Mouse (Mus musculus) spleen, postnatal 10 days (tissue): ENCODE results near the gene Lcn2.
"Not testable (repeated sequence)": the region's sequence is repeated elsewhere in the genome, so short reads cannot be mapped to it uniquely, and the experiment has no call there.

ENCODE experiments used
- DNase-seq, 2 experiments: peaks; one replicate each; pipeline ENCODE4 v3.0.0; 2021 to 2022; ENCODE audit warnings: low spot score in 2 of 2

The Lcn2 gene

DNA sequence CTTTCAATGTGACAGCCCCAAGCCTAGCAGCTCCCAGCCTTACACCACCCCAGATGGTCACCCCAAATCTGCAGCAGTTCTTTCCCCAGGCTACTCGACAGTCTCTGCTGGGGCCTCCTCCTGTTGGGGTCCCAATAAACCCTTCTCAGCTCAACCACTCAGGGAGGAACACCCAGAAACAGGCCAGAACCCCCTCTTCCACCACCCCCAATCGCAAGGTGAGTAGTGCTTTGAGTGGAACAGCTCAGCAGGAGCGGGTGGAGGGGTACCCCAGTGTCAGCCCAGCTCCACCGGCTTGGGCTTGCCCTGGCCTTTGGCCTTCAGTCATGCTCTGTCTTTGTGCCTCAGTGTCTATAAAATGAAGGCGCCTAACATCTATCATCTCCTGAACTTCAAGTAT is 20.7 kb downstream of the Lcn2 start:
- DNase-seq = no peak

DNA sequence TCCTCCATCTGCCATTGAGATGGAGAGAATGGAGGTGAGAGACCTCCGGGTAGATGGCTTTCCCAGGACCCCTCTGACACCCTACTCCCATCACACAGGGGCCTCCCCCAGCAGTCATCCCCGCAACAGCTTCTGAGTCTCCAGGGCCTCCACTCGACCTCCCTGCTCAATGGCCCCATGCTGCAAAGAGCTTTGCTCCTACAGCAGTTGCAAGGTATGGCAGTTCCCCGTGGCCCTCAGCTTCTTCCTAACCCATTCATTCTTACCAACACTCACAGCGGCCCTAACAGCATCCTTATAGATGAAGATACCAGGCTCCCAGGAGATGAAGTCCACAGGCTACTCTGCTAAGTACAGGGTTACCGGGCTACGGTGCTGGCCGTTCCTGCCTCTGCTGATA is 23.9 kb downstream of the Lcn2 start:
- no peak for DNase-seq

DNA sequence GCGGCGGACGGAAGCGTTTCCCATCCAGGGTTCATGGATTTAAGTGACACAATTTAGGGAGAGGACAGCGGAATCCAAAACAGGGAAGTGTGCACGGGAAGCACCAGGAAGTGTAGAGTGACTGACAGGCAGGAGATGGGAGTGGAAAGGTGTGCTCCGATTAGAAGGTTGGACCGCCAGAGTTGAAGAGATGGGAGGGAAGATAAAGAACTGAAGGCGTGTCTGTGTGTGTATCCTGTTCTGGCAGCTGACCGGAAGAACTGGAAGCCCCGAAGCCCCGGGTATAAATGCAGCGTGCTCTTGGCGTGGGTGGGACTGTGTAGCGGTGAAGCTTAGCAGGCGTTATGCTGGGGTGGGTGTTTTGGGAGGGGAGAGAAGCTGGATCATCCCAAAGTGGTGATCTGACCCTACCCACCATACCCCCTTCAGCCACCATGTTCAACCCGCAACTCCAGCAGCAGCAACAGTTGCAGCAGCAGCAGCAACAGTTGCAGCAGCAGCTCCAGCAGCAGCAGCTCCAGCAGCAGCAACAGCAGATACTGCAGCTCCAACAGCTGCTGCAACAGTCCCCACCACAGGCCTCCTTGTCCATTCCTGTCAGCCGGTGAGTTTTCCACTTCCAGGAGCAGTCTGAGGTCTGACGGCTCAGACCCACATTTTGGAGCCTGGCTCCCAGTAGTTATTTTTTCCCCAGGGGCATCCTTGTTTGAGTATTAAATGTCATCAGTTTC is 24.5 kb downstream of the Lcn2 start:
- DNase-seq = peak in 1 of 2 experiments; percentile 43

DNA sequence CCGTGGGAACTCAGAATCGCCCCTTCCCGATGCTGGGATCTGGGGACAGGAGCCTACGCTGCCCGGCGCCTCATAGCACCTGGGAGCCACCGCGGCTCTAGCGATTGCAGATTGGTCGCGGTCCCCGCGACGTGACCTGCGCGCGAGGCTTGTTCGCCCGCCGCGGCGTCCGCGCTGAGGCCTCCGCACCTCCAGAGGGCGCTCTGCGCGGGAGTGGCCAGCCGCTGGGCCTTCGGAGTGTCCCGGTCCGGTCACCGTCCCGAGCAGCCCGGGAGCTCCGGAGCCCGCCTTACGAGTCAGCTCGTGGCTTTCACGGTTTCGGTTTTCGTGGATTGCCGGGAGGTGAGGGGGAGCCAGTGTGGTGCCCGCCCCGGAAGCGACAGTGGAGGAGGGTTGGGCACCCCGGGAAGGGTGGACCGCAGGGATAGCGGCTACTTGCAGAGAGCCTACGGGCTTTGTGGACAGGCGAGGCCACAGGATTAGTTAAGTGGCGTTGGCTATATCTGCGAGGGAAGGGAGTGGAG is 25.2 kb downstream of the Lcn2 start:
- DNase-seq = peak; percentile 92 to 97

DNA sequence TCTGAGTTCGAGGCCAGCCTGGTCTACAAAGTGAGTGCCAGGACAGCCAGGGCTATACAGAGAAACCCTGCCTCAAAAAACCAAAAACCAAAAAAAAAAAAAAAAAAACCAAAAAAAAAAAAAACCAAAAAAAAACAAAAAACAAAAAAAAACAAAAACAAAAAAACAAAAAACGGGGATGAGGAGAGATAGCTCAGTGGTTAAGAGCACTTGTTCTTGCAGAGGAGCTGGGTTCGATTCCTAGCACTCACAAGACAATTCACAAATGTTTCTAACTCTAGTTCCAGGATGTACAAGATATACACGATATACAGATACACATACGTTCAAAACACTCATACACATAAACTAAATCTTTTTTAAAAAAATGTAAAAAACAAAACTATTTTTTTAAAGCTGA is 25.8 kb downstream of the Lcn2 start:
- not testable (repeated sequence) for DNase-seq

DNA sequence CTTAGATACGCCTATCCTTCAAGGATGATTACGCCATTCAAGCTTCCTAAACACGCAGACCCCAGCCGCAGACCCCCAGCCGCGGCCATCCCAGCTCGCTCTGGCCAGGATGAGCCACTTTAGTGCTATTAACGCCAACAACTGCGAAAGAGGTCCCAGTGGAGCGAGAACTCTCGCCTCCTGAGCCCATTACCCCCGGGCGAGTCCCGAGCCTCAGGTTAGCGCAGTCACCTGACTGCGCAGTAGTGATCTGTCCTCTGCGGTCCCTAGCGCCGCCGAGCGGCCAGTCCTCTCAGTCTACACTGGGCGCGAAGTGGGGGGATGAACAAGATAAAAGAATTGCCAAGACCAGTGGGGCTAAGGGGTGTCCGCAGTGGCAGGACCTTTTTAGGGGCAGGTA is 26.6 kb downstream of the Lcn2 start:
- peak; percentile 80 to 89 for DNase-seq

DNA sequence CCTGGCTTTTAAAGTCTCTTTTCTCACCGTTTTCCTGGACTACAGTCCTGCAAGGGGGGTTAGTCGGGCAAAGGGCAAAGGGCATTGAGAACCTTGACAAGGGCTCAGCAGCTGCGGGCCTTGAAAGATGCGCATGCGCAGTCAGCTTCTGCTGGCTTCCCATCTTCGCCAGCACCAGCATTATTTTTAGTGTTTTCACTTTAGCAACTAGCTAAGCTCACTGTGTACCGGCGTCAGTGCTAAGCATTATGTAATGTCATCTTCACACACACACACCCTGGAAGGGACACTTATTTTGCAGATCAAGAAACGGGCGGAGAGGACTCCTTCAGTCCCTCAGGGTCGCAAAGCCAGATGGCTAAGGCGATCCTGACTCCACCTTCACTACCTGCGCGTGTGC is 27.3 kb downstream of the Lcn2 start:
- peak; percentile 62 to 78 for DNase-seq

DNA sequence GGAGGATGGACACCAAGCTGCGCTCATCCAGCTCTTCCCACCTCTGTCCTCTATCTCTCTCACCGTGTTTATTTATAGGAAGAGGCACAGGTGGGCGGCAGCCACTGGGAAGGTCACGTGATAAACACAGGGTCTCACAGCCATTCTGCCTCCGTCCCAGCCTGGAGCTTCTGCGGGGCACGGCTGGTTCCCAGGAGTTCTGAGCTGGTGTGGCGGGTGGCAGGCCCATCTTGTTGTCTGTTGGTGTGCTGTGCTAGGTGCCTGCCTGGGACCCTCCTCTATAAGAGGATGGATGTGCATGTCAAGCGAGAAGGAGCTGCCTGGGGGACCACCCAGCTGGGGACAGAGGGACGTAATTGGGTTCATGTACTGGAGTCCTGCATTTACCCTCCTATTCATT is 29.7 kb downstream of the Lcn2 start:
- no peak for DNase-seq

DNA sequence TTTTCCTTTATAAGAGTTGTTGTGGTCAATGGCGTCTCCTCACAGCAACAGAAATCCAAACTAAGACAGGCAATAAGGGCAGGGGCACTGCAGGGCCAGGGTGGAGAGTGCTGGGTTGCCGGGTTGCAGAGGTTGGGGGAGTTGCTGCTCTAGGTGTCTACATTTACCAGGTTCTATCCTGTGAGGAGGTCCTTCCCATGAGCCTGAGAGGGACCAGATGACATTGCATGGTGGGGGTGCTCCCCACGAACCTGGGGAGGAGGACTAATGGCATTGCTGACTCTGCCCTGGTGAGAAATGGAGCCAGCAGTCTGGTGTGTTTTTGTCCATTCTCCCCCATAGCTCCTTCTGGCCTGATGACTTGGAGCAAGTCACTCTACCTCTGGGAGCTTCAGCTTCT is 30.3 kb downstream of the Lcn2 start:
- DNase-seq = no peak

DNA sequence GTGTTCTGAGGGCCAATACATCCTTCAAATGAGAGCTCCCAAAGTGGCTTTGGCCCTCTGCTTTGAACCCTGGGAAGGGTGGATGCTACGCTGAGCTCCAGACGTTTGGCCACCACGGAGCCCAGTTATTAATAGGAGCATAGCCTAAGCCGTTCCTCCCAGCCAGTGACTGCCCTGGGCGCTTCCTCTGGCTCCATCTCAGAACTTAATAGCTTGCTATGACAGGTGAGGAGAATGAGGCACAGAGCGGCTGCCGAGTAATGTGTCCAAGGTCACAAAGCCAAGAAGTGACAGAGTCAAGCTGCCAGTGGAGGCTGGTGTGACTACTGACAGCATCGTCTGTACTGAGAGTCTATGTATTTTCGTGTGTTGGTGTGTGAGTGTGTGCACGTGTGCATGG is 31.8 kb downstream of the Lcn2 start:
- no peak for DNase-seq

DNA sequence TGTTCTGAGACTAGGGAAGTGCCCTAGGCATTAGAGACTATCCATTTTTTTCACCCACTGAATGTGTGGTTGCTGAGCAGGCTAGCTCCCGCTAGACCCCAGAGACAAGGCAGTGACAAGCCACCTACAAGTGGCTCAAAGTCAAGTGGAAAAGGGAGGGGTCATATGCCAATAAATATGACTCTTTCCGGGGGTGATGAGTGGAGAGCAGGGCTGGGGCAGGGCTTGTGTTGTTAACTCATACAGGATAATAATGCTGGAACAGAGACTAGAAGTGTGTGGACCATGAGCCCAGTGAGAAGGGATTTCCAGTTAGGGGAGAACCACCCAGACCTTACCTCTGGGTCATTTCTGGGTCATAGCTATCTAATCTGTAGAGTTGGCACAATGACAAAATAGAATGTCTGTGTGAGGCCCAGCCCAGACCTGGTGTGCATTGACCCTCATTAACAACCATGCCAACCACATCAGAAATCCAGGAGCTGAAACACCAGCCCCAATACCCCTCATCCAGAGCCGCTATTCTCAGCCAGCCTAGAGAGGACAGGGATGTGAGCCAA is 33.6 kb downstream of the Lcn2 start:
- no peak for DNase-seq

DNA sequence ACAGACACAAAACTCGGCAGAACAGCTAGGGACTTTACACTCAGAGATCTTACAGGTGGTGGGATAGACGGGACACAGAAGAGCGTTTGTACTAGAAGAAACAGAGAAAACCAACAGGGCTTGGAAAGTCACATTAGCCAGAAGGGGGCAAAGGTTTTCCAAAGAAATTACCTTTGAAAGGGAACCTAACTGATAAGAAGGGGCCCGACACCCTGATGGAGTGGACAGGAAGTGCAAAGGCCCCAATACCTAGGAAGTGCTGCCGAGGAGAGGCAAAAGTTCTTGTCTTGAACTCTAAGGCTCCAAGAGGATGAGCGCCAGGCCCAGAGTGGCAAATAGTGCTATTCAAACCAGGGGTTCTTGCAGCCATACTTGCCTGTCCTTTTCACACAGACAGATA is 34.2 kb downstream of the Lcn2 start:
- no peak for DNase-seq

DNA sequence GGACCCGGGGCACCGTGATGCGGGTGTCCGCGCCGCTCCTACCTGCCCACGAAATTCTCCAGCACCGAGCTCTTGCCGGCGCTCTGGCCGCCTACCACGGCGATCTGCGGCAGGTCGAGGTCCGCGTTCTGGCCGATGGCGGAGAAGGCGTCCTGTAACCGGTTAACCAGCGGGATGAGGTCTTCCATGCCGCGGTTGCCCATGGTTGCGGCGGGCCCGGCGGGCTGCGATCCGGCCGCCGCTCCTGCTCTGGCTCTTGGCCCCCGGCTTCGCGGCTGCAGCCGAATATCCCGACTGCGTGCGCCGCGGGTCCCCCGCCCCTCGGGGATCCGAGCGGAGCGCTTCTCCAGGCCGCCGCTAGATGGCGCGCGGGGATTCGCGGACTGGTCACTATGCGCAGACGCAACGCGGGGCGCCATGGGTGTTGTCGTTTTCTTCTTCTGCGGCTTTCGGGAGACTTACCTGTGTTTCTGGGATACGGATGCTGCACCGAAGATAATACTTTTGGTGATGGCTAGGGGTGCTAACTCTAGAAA is 35.0 kb downstream of the Lcn2 start, which contains the start of gene Dnm1:
Gene Dnm1, minus strand, starts transcription at position 332 of the 536 bp plus-strand sequence.
- DNase-seq = peak; percentile 92 to 93

DNA sequence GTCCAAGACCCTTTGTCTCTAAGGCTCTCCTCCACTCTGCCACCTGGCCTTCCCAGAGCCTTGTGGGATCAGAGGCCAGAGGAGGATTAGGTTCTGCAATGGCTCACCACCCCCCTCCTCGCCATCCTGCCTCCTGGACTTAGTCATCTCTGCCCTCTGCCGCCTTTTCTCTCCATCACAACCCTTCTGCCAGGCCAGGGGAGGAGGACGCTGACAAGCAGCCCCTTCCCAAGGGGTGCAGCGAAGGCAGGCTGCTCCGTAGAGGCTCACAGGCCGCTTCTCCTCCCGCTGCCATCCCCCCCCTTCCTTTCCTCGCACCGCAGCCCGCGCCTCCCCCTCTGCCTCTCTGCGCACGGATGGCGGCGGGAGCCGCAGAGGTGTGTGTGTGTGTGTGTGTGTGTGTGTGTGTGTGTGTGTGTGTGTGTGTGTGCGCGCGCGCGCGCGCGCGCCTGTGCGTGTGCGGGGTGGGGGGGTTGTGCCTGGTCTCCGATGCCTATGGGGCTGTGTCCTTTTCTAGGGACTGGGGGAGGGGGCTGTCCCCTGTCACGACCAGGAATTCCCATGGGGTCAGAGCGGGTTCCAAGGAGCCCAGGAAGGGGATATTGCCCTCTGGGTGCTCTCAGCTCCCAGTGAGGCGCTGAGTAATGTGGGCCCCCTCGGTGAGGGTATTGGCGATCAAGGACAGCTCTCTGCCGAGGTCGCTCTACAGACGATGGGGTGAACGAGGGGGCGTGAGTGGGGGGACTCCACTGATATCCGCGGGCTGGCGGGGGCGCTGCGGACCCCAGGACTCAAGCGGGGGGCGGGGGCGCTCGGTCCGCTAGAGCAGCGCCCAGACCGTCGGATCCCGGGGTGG is 35.7 kb downstream of the Lcn2 start, which contains the start of gene Ciz1:
Gene Ciz1, plus strand, starts transcription at position 177 of the 856 bp plus-strand sequence.
- no peak for DNase-seq

DNA sequence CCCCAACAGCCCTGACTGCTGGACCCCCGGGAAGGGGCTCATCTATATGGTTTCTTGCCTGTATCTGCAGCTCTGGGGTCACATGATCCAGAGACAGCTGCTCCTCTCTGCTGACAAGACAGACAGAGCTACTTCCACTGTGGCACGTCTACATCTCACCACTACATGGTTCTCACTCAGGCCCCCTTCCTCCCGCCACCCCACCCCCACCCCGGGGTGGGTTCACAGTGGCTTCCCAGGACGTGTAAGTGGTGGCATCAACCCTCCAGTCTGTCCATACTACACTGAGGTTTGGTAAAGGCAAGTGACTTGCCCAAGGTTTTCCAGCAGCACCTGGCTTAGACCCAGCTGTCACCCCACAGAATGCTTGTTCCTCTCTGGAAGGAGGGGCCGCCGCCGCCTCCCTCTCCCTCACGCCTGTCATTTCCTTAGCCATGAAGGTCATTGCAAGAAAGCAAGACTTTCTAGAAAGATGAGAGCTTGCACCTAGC is 36.5 kb downstream of the Lcn2 start:
- DNase-seq = no peak

DNA sequence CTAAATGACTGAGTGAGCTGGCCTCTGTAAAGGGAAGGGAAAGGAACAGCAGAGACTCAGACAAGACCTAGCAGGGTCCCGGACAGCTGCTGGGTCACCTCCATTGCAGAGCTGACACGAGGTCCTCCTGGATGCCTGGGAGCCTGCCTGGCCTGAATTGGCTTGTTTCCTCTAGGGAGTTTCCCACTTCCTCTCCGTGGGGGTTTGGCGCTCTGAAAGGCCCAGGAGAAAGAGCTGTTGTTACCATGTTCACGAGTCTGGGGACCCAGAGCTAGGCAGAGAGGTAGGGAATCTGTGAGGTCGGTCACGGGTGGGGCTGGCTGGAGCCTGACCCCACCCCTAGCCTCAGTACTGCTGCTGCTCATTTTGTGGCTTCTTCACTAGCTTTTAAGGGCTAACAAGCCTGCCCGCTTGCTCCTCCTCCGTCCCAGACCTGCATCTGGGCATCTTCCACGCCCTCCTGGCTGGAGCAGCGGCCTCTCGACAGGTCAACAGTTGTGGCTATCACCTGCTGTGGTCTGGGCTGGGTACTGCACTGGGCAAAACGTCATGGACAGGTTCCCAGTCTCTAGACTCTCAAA is 37.5 kb downstream of the Lcn2 start:
- DNase-seq = no peak

DNA sequence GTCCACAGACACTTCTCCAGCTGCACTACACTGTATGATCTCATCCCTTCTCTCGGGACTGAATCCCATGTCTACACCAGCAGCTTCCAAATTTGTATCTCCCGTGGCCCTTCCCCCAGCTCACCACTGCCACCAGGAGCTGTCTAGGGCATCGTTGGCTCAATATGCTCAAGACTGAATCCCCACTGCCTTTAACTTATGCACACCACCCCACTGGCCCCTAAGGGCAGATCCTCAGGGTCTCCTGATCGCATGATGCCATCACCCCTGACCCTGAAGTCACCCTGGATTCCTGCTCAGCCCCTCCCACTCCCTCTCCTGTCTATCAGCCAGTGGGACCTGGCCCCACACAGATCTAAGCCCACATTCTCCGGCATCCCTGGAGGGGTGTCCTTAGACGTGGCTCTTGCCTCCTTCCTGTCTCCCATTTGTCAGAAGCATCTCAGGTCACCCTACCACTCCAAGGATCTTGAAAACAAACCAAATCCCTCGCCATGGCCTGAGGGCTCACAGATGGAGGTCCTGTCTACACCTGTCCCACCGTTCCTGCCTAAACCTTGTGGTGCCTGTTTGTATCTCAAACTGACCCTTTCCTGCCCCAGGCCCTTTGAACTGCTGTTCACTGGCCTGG is 38.3 kb downstream of the Lcn2 start:
- no peak for DNase-seq

DNA sequence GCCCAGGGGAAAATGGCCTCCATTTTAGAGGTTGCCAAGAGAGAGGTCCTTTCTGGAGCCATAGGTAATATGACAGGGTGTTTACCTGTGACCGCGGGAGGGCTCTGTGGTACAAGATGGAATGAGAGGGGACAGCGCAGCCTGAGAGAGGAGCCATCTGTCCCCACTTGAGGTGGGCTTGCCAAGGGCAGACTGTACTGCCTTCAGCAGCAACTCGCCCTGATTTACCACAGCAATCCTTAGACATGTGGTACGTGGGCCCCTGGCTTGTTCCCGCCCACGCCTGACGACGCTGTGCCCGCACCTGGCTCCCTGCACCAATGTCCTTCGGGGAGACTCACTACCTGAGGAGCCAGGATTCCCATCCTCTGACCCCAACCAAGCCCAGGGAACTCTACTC is 39.7 kb downstream of the Lcn2 start:
- DNase-seq = no peak

DNA sequence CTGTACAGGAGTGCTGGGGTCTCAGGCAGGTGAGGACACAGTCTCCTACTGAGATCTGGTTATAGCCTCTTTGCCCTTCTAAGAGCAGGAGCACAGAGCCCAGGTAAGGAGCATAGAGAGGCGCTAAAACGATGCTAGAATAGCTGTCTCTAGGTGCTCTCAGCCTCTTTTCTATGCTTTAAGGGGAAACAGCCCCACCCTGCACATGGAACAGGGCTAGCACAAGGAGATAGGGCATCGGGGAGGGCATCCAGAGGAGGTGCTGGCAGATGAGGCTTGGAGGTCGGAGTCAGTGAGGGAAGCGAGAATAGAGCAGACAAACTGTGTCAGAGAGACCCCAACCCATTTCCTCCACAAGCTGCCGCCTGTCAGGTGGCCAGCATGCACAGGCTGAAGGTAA is 41.0 kb downstream of the Lcn2 start:
- DNase-seq = no peak

DNA sequence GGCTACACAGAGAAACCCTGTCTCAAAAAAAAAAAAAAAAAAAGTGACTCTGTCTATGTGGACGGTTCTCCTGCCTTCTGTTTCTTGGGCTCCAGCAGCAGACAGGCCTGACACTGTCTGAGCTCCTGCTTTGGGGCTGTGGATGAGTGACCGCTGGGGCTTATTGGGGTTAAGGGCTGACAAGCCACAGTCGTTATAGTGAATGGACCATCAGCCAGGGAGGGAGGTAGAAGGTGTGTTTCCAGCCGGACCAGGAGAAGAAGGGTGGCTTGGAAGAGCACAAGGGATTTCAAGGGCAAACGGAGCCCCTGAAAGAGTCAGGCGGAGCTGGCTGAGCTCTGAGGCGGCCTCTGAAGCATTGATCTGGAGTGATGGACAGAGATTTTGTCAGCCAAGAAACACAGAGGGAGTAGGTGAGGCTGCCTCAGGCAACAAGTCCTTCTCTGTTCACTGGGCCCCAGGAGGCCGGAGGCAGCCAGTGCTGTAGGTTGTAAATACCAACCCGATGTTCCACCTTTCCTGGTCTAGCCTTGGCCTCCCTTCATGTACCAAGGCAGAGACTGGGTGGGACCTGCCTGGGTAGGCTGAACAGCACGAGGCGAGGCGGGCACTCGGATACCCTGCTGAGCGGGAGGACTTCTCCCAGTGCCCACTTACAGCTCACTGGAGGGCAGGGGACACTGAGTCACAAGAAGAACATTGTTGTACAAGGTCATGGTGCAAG is 43.3 kb downstream of the Lcn2 start:
- DNase-seq = no peak
